Mouse (Mus musculus): ENCODE data around the gene Gpank1. TPM values are rescaled to one million over a fixed set of nuclear protein-coding genes. Genes with fewer than 3 reads are reported as not detected.

Gene Gpank1
- total RNA-seq (2021), result 1 to 10 TPM; 6.0 to 7.8 TPM
- long read RNA-seq, experiment 1, partial matches to known transcripts, result 0 of 16 reads
- long read RNA-seq, experiment 1, other reads (novel, unspliced or antisense), result 12 of 16 reads
- long read RNA-seq, experiment 2, partial matches to known transcripts, result 0 of 30 reads
- long read RNA-seq, experiment 2, other reads (novel, unspliced or antisense), result 23 of 30 reads

- intact Hi-C loops (cut with DNase I), result no loop called here
- DNase-seq, result peak; percentile 93 to 98
Measured at GRCm38 (mm10) chr17:35121143-35121799, at the start of gene Gpank1. Gene Gpank1 (plus strand): TSS chr17:35121455.

DNA sequence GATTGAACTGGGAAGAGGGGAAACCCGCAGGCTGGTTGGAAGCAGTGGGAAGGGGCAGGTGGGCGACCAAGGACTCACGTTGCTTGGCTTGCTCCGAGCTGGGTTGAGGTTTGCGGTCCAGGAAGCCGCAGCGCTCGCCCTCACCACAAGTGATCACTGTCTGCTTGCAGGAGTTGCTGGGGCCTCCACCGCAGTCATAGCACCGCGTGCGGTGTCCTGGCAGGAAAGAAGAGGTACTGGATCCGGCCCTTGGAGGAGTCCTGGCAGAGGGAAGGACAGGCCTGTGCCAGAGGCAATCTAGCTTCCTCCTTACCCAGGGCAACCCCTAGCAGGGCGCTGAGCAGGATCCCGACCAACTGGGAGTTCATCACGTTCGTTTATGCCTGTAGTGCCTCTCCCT lies 47.2 kb upstream of the Gpank1 start:
- no peak for DNase-seq
- intact Hi-C loops (cut with DNase I), result no loop called here

DNA sequence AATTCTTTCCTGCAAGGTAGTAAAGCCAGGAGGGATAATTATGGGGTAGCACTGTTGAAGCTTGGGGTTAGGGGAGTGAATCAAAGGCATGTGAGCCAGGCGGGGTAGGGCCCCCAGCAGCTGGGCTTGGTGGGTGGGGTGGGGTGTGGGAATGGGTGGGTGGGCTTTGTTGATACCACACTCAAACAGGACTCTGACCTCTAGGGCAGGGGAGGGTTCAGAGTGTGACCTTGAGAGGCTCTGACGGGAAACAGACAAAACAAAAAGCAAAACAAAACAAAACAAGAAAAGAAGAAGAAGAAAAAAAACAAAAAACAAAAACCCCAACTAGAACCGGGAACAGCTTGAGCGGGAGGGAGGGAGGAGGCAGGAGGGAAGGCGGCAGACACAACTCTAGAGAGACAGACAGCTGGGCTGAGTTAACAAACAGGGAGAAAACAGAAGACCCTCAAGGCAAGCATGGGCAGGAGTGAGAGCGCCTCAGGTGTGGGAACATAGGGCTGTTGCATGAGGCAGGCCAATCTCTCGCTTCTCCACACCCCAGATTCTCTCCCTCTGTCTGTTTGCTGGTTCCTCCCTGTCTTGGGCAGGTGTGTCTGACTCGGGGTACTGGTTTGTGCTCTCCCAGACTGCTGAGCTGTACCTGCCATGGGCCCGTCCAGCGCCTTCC lies 44.6 kb upstream of the Gpank1 start, which contains the start of gene Ly6g6e:
Gene Ly6g6e (plus strand): TSS at position 396 of the 670 bp plus-strand sequence.
- no peak for DNase-seq
- intact Hi-C loops (cut with DNase I), result no loop called here

DNA sequence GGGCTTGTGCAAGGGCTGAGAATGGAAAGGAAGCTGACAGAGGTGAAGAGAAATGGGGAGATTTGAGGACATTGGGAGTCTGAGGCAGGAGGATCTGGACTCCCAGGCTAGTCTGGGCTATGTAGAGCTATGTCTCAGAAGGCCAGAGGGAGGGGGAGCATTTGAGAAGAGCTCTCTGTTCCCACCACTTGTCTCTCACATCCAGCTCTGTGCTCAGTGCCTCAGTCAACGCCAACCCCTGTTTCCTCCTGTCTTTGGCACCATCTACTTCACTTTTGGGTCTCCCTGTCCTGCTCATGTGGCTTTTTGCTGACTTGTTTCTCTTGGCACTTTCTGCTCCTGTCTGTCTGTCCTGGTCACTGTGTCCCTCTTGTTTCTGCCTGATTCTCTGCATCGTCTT lies 44.0 kb upstream of the Gpank1 start:
- intact Hi-C loops (cut with DNase I), result no loop called here
- DNase-seq, result no peak

DNA sequence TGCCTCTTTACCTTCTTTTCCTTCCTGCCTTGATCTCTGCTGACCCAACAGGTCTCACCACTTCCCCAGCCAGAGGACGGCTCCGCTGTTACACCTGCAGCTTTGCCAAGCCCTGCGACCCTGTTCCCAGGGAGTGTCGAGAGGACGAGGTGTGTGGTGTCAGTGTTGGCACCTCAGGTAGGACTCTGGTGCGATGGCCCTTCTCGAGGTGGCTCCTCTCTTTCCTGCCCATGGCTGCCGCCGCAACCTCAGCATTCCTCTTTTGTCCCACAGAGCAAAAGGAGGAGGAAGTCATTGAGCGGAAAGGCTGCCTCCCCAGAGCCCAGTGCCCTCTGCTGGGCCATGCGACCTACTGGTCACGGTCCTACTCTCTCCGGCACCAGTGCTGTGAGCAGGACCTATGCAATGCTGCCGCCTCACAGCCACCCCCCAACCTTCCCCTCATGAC lies 43.4 kb upstream of the Gpank1 start, which contains the start of gene Ly6g6d:
Gene Ly6g6d (minus strand): TSS at position 280 of the 448 bp plus-strand sequence.
- DNase-seq, result no peak
- intact Hi-C loops (cut with DNase I), result no loop called here

DNA sequence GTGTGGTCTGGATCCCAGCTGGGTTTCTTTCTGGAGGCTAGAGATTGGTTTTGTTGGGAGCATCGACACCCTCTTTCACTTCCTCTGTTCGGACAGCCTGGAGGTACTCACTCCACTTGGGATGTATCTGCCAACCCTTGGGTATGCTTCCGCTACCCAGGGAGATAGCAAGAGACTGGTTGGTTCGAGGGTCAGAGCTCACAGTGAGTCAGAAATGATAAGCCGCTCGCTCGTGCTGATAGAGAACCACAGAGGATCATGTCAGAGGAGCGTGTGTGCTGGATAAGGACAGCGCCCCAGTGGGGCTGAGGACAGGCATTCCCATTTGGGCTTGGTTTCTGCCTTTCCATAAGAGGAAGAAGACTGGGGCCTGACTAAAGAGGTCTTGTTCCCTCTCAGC lies 41.5 kb upstream of the Gpank1 start:
- DNase-seq, result no peak
- intact Hi-C loops (cut with DNase I), result no loop called here

DNA sequence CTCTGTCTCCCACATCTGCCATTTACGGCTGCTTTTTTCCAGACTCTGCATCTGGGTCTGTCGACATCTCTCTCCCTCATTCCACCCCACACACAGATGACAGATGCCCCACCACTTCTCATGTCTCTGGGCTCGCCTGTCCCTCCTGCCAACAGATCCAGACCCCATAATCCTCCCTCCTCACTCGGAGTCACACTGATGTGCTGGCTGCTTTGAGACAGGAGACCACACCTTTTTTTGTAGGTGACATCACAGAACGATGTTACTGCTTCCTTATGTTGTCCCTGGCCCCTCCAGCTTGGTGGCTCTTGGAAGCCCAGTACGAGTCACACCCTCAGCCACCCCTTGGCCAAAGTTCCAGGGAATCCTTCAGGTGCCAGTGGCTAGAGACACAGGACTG lies 41.0 kb upstream of the Gpank1 start:
- intact Hi-C loops (cut with DNase I), result no loop called here
- no peak for DNase-seq

DNA sequence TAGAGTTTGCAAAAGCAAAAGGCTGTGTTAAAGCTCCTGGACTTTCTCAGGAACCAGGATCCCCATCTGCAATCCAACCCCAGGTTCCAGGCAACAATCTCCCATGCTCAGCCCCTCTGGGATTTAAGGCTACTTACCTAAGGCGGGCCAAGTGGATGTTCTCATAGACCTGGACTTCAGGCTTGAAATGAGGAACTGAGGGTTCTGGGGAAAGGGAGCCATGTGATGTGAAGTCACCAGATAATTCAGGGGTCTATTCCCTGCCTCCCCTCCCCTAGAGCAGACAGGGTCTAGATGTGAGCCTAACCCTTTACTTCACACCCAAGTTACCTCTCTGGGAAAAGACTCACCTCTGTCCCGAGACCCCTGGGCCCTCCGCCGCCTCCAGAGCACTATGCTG lies 40.5 kb upstream of the Gpank1 start:
- DNase-seq, result no peak

DNA sequence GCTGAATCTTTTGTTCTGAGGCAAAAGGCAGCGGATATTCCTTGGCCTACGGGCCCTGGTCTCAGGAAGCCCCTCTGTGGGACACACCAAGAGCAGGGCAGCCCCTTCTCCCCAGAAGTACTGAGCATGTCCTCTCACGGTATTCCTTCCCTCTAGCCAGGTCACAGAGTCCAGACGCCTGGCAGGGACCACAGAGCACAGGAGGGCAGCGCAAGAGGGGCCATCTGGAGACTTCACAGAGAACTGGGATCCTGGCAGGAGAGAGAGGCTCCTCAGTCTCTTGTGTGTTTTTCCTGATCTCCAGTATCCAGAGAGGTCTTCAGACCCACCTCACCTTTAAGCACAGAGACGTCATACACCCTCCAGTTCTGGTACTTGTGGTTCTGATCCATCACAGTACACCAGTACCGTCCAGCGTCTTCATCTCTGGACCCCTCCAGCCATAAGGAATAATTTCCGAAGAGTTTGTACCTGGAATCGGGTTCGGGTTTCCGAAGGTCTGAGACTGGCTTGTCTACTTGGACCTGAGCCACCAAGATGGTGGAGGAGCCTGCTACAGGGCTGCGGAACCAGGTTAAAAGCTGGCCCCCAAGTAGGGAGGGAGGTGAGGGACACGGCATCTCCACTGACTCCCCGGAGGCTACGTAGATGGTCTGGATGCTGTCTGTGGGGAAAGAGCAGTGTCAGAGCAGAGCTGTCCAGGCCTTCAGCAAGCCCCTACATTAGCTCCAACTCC lies 38.2 kb upstream of the Gpank1 start:
- DNase-seq, result no peak

More for the DNA sequence above, 40.5 kb upstream of the Gpank1 start:
- intact Hi-C loops (cut with DNase I), result no loop called here

GRCm38 (mm10) chr17:35083929-35084497 lies 37.2 kb upstream of the Gpank1 start:
- DNase-seq, result no peak
- intact Hi-C loops (cut with DNase I), result no loop called here

More for the DNA sequence above, 38.2 kb upstream of the Gpank1 start:
- intact Hi-C loops (cut with DNase I), result no loop called here

GRCm38 (mm10) chr17:35085208-35085865 lies 35.9 kb upstream of the Gpank1 start, which contains the start of gene Ly6g6f:
Gene Ly6g6f (minus strand): TSS chr17:35085610.
- intact Hi-C loops (cut with DNase I), result loop anchor here (5.0 kb wide), 1 partner anchor 63 kb away; no protein-coding TSS in a partner anchor
- DNase-seq, result no peak

DNA sequence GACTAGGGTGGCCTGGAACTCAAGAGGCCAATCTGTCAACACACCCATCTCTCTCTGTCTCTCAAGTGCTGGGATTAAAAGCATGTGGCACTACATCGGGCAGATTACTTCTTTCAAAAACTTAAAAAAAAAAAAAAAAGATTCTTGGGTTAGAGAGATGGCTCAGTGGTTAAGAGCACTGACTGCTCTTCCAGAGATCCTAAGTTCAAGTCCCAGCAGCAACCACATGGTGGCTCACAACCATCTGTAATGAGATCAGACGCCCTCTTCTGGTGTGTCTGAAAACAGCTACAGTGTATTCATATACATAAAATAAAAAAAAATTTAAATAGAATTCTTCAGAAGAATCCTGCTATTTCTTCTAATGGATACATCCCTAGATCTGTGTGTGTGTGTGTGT lies 33.1 kb upstream of the Gpank1 start:
- intact Hi-C loops (cut with DNase I), result loop anchor here (5.0 kb wide), 1 partner anchor 66 kb away; no protein-coding TSS in a partner anchor
- DNase-seq, result no peak

- DNase-seq, result peak; percentile 91 to 94
Measured at GRCm38 (mm10) chr17:35088825-35089644, 32.2 kb upstream of the Gpank1 start, which contains the start of gene Abhd16a. Gene Abhd16a (plus strand): TSS chr17:35089263.

DNA sequence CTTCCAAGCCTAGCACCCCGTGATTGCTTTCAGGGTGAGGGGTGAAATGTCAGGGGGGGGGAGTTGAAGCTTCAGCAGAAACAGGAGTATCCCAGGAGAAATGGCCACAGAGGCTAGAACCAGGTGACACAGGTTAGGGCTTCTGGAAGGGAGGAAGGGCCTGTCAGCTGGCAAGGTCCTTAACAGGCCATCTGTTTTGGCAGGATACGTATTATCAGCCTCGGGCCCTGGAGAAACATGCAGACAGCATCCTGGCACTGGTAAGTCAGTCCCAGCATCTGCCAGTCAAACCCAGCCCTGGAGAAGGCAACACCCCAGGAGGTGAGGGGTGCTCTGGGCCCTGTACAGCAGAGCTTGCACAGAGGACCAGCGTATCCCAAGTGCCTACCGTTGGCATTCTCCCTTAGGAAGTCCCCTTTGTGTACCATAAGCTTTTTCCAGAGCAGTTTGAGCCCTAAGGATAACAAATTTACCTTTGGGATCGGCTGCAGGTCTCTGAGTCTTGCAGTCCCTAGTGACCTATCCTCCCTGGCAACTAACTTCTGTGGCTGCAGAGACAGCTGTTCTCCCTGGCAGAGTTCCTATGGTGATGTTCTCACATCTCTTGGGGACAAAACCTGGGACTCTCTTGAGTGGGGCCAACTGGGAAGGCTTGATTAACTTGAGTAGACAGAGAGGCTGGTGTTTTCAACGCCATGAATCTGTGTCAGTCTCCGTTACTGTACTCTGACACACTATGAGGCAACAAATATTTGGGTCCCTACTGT lies 30.9 kb upstream of the Gpank1 start:
- intact Hi-C loops (cut with DNase I), result no loop called here
- DNase-seq, result peak; percentile 22 to 37

More at GRCm38 (mm10) chr17:35088825-35089644, 32.2 kb upstream of the Gpank1 start, which contains the start of gene Abhd16a:
- intact Hi-C loops (cut with DNase I), result loop anchor here (5.0 kb wide), 1 partner anchor 67 kb away; no protein-coding TSS in a partner anchor

DNA sequence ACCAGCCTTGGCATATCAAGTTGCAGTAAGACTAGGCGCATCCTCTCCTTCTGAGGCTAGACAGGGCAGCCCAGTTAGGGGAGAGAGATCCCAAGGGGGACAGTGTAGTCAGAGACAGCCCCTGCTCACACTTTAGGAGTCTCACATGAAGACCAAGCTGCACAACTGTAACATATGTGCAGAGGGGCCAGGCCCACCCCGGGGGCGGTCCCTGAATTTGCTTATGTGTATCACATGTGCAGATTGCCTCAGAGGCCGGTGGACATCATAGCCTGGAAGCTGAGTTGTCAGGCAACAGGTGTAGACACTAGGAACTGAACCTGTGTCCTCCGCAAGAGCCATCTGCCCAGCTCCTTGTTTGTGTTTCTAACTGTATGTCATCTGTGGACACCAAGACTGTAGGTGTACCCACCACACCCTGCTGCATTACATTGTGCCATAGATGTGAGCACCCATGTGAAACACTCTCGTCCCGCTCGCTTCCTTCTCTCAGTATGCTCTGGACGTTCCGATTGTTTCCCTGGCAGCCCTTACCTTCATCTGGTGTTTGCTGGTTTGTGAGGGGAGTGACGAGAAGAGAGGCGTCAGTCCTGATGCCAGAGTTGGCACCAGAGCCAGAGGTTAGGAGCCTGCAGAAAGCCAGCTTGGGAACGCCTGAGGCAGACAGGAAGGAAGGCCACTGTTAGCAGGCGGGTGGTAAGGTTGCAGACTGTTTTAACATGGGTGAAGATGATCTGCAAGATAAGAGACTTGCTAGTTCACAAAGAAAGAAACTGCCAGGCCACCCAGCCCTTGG lies 28.7 kb upstream of the Gpank1 start:
- peak in 1 of 2 experiments; percentile 12 for DNase-seq
- intact Hi-C loops (cut with DNase I), result no loop called here

DNA sequence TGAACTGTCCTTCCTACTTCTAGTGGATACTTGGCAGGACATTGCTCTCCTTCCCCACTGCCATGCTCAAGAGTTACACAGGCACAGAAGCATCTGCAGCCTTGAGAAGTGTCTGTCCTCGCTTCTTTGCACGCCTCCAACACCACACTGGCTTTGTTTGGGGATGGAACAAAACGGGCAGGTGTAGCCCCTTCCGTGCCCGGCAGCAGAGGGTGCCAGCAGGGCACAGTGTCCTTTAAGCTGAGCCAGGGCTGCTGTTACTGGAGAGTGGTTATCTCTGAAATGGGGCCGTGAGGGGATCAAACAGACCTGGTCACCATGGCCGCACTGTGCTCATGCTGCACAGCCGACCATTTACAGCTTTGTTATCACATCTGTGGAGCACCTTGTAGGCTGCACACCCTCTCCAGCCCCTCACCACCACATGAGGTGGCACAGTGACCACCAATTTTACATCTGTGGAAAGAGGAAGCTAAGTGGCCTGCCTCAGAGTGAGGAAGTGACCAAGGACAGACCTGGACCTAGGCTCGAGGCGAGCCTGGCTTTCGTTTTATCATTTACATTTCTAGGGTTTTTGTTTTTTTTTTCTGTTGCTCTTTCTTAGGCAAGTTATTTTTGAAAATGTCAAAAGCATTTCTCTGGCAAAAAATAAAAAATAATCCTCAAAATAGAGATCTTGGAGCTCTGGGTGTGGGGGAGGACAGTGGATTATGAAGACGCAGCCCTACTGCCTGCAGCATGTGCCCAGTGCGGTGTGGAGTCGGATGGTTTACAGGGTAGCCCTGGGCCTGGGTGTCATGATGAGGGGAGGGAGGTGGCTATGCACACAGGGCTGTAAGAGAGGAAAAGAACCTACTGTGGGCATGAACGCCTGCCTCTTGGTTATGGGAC lies 26.5 kb upstream of the Gpank1 start:
- intact Hi-C loops (cut with DNase I), result no loop called here
- no peak for DNase-seq
